Mouse (Mus musculus) MEL (cell line): Measurements from ENCODE around the gene Ankfy1. TPM values are rescaled to one million over a fixed set of nuclear protein-coding genes. Genes with fewer than 3 reads are reported as not detected.

Source experiments
- DNase-seq: peaks from one replicate; pipeline ENCODE4 v3.0.0; 2011; ENCODE audit warnings: low read depth, low spot score
- H3K27ac ChIP-seq: 2 replicates; pipeline ENCODE4 v1.5.1; 2012; ENCODE audit warnings: low read depth, mild to moderate bottlenecking, control low read depth, low read length, moderate library complexity; ENCODE audit not compliant: control insufficient read depth
- H3K27me3 ChIP-seq, 2 experiments: fragments of 150-350 bp in 1 of 2; sonication (generic) in 1 of 2; 2 replicates each; pipeline ENCODE4 v1.6.1; 2012; ENCODE audit warnings: low read length in 2 of 2, mild to moderate bottlenecking in 2 of 2, improper control_type of control experiment in 1 of 2, moderate library complexity in 1 of 2; ENCODE audit not compliant: insufficient read depth in 2 of 2, control insufficient read depth in 1 of 2
- H3K36me3 ChIP-seq, 2 experiments: 2 replicates each; pipeline ENCODE4 v1.6.1; 2012 to 2014; ENCODE audit warnings: low read length in 2 of 2, improper control_type of control experiment in 1 of 2, inconsistent platforms in 1 of 2, mild to moderate bottlenecking in 1 of 2; ENCODE audit not compliant: insufficient read depth in 2 of 2, control insufficient read depth in 1 of 2
- H3K4me1 ChIP-seq, 2 experiments: fragments of 150-350 bp in 1 of 2; sonication (generic) in 1 of 2; 2 replicates each; pipeline ENCODE4 v1.6.1; 2012; ENCODE audit warnings: low read length in 2 of 2, improper control_type of control experiment in 1 of 2, mild to moderate bottlenecking in 1 of 2; ENCODE audit not compliant: insufficient read depth in 2 of 2, control insufficient read depth in 1 of 2
- H3K4me3 ChIP-seq, 2 experiments: fragments of 150-350 bp in 1 of 2; sonication (generic) in 1 of 2; 2 replicates each; pipeline ENCODE4 v1.5.1; 2012; ENCODE audit warnings: low read depth in 2 of 2, low read length in 2 of 2, mild to moderate bottlenecking in 2 of 2, moderate library complexity in 2 of 2, control low read depth in 1 of 2, improper control_type of control experiment in 1 of 2; ENCODE audit not compliant: control insufficient read depth in 1 of 2, insufficient read depth in 1 of 2
- H3K79me2 ChIP-seq: 2 replicates; pipeline ENCODE4 v1.6.1; 2012; ENCODE audit warnings: mild to moderate bottlenecking, low read length, moderate library complexity; ENCODE audit not compliant: control insufficient read depth, poor library complexity, insufficient read depth
- H3K9ac ChIP-seq: 2 replicates; pipeline ENCODE4 v1.6.1; 2012; ENCODE audit warnings: low read depth, mild to moderate bottlenecking, control low read depth, low read length, moderate library complexity; ENCODE audit not compliant: control insufficient read depth, poor library complexity, severe bottlenecking
- H3K9me3 ChIP-seq: fragments of 150-350 bp; sonication (generic); replicated peaks from 2 replicates; pipeline ENCODE4 v1.6.1; 2012; ENCODE audit warnings: mild to moderate bottlenecking, low read length, improper control_type of control experiment, moderate library complexity; ENCODE audit not compliant: insufficient read depth
- BHLHE40 ChIP-seq: IDR thresholded peaks from 2 replicates; pipeline ENCODE4 v1.6.1; 2012; ENCODE audit warnings: low read depth, mild to moderate bottlenecking, inconsistent platforms, low read length, improper control_type of control experiment, borderline replicate concordance
- CHD1 ChIP-seq: IDR thresholded peaks from 2 replicates; pipeline ENCODE4 v1.6.1; 2012; ENCODE audit warnings: low read depth, mild to moderate bottlenecking, inconsistent platforms, low read length, improper control_type of control experiment
- CHD2 ChIP-seq: IDR thresholded peaks from 2 replicates; pipeline ENCODE4 v1.6.1; 2011; ENCODE audit warnings: low read length, improper control_type of control experiment
- CTCF ChIP-seq, 3 experiments: IDR thresholded peaks in 2 of 3; conservative IDR thresholded peaks in 1 of 3; 2 replicates each; pipeline ENCODE4 v1.5.1; 2011 to 2012; ENCODE audit warnings: low read length in 3 of 3, low read depth in 2 of 3, mild to moderate bottlenecking in 2 of 3, improper control_type of control experiment in 1 of 3, inconsistent platforms in 1 of 3, mixed read lengths in 1 of 3, moderate library complexity in 1 of 3; ENCODE audit not compliant: control insufficient read depth in 1 of 3, insufficient read depth in 1 of 3, poor library complexity in 1 of 3, severe bottlenecking in 1 of 3
- E2F4 ChIP-seq: IDR thresholded peaks from 2 replicates; pipeline ENCODE4 v1.6.1; 2011; ENCODE audit warnings: low read depth, low read length, improper control_type of control experiment, borderline replicate concordance
- ELF1 ChIP-seq: IDR thresholded peaks from 2 replicates; pipeline ENCODE4 v1.6.1; 2014; ENCODE audit warnings: low read depth, mild to moderate bottlenecking, inconsistent platforms, low read length, improper control_type of control experiment, moderate library complexity
- EP300 ChIP-seq, 2 experiments: IDR thresholded peaks; 2 replicates each; pipeline ENCODE4 v1.6.1; 2011; ENCODE audit warnings: improper control_type of control experiment in 2 of 2, low read length in 2 of 2, low read depth in 1 of 2, mild to moderate bottlenecking in 1 of 2
- GABPA ChIP-seq: IDR thresholded peaks from 2 replicates; pipeline ENCODE4 v1.6.1; 2012; ENCODE audit warnings: low read depth, mild to moderate bottlenecking, inconsistent platforms, low read length, improper control_type of control experiment, moderate library complexity
- GATA1 ChIP-seq: IDR thresholded peaks from 2 replicates; pipeline ENCODE4 v1.6.1; 2011; ENCODE audit warnings: low read depth, low read length, improper control_type of control experiment
- HCFC1 ChIP-seq: IDR thresholded peaks from 2 replicates; pipeline ENCODE4 v1.6.1; 2012; ENCODE audit warnings: low read depth, mild to moderate bottlenecking, inconsistent platforms, low read length, improper control_type of control experiment, moderate library complexity
- JUND ChIP-seq: IDR thresholded peaks from 2 replicates; pipeline ENCODE4 v1.6.1; 2011; ENCODE audit warnings: low read depth, mild to moderate bottlenecking, improper control_type of control experiment, low read length
- KAT2A ChIP-seq: conservative IDR thresholded peaks from 2 replicates; pipeline ENCODE4 v1.6.1; 2012; ENCODE audit warnings: low read depth, low read length, improper control_type of control experiment, inconsistent platforms
- MAFK ChIP-seq: IDR thresholded peaks from 2 replicates; pipeline ENCODE4 v1.6.1; 2011; ENCODE audit warnings: low read depth, mild to moderate bottlenecking, low read length, improper control_type of control experiment, borderline replicate concordance
- MAZ ChIP-seq: IDR thresholded peaks from 2 replicates; pipeline ENCODE4 v1.6.1; 2012; ENCODE audit warnings: low read depth, mild to moderate bottlenecking, inconsistent platforms, low read length, improper control_type of control experiment
- MEF2A ChIP-seq: IDR thresholded peaks from 2 replicates; pipeline ENCODE4 v1.6.1; 2014; ENCODE audit warnings: low read depth, mild to moderate bottlenecking, inconsistent platforms, low read length, improper control_type of control experiment; ENCODE audit not compliant: poor library complexity, insufficient replicate concordance, severe bottlenecking; ENCODE audit errors: extremely low read depth
- MYC ChIP-seq: IDR thresholded peaks from 2 replicates; pipeline ENCODE4 v1.6.1; 2011; ENCODE audit warnings: low read depth, mild to moderate bottlenecking, low read length, improper control_type of control experiment, moderate library complexity
- NELFE ChIP-seq: IDR thresholded peaks from 2 replicates; pipeline ENCODE4 v1.6.1; 2011; ENCODE audit warnings: low read depth, low read length, improper control_type of control experiment
- NRF1 ChIP-seq: IDR thresholded peaks from 2 replicates; pipeline ENCODE4 v1.6.1; 2014; ENCODE audit warnings: low read depth, mild to moderate bottlenecking, inconsistent platforms, low read length, improper control_type of control experiment, moderate library complexity; ENCODE audit not compliant: poor library complexity, insufficient read depth, severe bottlenecking
- POLR2AphosphoS2 ChIP-seq: IDR thresholded peaks from 2 replicates; pipeline ENCODE4 v1.6.1; 2011; ENCODE audit warnings: low read length, improper control_type of control experiment
- RCOR1 ChIP-seq: IDR thresholded peaks from 2 replicates; pipeline ENCODE4 v1.6.1; 2012; ENCODE audit warnings: low read depth, mild to moderate bottlenecking, inconsistent platforms, low read length, improper control_type of control experiment
- SMC3 ChIP-seq: IDR thresholded peaks from 2 replicates; pipeline ENCODE4 v1.6.1; 2011; ENCODE audit warnings: low read depth, low read length, improper control_type of control experiment
- TAL1 ChIP-seq: IDR thresholded peaks from 2 replicates; pipeline ENCODE4 v1.6.1; 2012; ENCODE audit warnings: mild to moderate bottlenecking, inconsistent platforms, low read length, moderate library complexity, mixed read lengths
- TBP ChIP-seq: IDR thresholded peaks from 2 replicates; pipeline ENCODE4 v1.8.0; 2011; ENCODE audit warnings: low read depth, low read length, improper control_type of control experiment
- TCF12 ChIP-seq: IDR thresholded peaks from 2 replicates; pipeline ENCODE4 v1.6.1; 2014; ENCODE audit warnings: low read depth, mild to moderate bottlenecking, inconsistent platforms, low read length, improper control_type of control experiment, moderate library complexity
- UBTF ChIP-seq: IDR thresholded peaks from 2 replicates; pipeline ENCODE4 v1.6.1; 2012; ENCODE audit warnings: low read depth, mild to moderate bottlenecking, inconsistent platforms, low read length, improper control_type of control experiment, moderate library complexity, borderline replicate concordance; ENCODE audit not compliant: insufficient read depth
- USF1 ChIP-seq: IDR thresholded peaks from 2 replicates; pipeline ENCODE4 v1.6.1; 2014; ENCODE audit warnings: low read depth, mild to moderate bottlenecking, inconsistent platforms, low read length, improper control_type of control experiment, moderate library complexity
- USF2 ChIP-seq, 2 experiments: IDR thresholded peaks; 2 replicates each; pipeline ENCODE4 v1.6.1; 2011 to 2012; ENCODE audit warnings: improper control_type of control experiment in 2 of 2, low read length in 2 of 2, borderline replicate concordance in 1 of 2, inconsistent platforms in 1 of 2, low read depth in 1 of 2, mild to moderate bottlenecking in 1 of 2; ENCODE audit not compliant: insufficient read depth in 1 of 2
- ZKSCAN1 ChIP-seq: IDR thresholded peaks from 2 replicates; pipeline ENCODE4 v1.6.1; 2012; ENCODE audit warnings: low read depth, mild to moderate bottlenecking, inconsistent platforms, low read length, improper control_type of control experiment, moderate library complexity
- ZNF384 ChIP-seq: IDR thresholded peaks from 2 replicates; pipeline ENCODE4 v1.6.1; 2012; ENCODE audit warnings: low read depth, mild to moderate bottlenecking, inconsistent platforms, low read length, improper control_type of control experiment
- polyA plus RNA-seq, 2 experiments: library from polyadenylated mRNA; stranded (reverse) in 1 of 2; unstranded in 1 of 2; fragments of >175 nt in 1 of 2; fragments of >200 nt in 1 of 2; gene quantifications; 2 replicates each; pipeline versions ENCODE4 v1.2.1 to v1.2.4; 2012; ENCODE audit warnings: low replicate concordance in 2 of 2, low read depth in 1 of 2; ENCODE audit not compliant: insufficient read length in 2 of 2, insufficient read depth in 1 of 2, missing spikeins in 1 of 2
- total RNA-seq: library from RNA; depleted of rRNA; stranded (reverse); fragments of 300-350 nt; gene quantifications from 2 replicates; pipeline ENCODE4 v1.2.3, GENCODE M21; 2012

Gene Ankfy1
- total and polyA plus RNA-seq, 3 experiments, result 60.6 to 153 (median 148) TPM

DNA sequence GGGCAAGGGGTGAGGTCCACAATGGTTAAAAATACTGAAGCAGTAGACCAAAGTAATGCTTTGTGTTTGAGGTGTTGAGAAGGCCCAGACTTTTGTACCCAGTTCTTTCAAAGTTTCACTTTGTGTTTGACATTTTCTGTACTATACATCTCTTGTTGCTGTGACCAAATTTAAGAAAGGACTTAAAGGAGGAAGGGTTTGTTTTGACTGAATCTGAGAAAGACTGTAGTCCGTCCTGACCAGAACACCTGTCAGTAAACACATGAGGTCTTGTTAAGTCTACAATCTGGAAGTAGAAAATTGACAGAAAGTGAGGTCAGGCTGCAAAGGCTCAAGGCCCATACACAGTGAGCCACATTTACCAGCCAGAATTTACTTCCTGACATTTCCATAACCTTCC, 127.1 kb downstream of the Ankfy1 start:
- Histone ChIP-seq H3K4me3 (no peak overlapping the region), H3K9ac (no peak overlapping the region), H3K27ac (no peak overlapping the region), H3K79me2 (no peaks in the 10 kb centered on the region; the same call in 1 of the 2 replicates), H3K27me3 (no peaks in the 10 kb centered on the region), H3K9me3 (no peaks in the 10 kb centered on the region), H3K36me3 (peaks cover 0 to 27% of the 10 kb centered on the region in 2 experiments; a peak in 2 of 4 replicates), H3K4me1 (no peaks in the 10 kb centered on the region)
- DNase-seq, result no peak
- TF ChIP-seq USF1, result no peak
- TF ChIP-seq GABPA, result no peak
- TF ChIP-seq USF2 (IDR thresholded peaks at IDR 0.05; ENCODE audit: borderline replicate concordance in 1 of 2, insufficient read depth in 1 of 2, low read depth in 1 of 2, low read length in 2 of 2), result no peak
- no peak for TF ChIP-seq ELF1
- TF ChIP-seq SMC3, result no peak
- TF ChIP-seq NRF1, result no peak
- no peak for TF ChIP-seq MAZ
- no peak for TF ChIP-seq ZKSCAN1
- no peak for TF ChIP-seq E2F4
- no peak for TF ChIP-seq ZNF384
- TF ChIP-seq BHLHE40, result no peak
- TF ChIP-seq MYC, result no peak
- no peak for TF ChIP-seq EP300 (IDR thresholded peaks at IDR 0.05; ENCODE audit: low read depth in 1 of 2, low read length in 2 of 2)
- TF ChIP-seq HCFC1, result no peak
- TF ChIP-seq POLR2AphosphoS2, result no peak
- TF ChIP-seq MAFK, result no peak
- TF ChIP-seq GATA1, result no peak
- TF ChIP-seq MEF2A, result no peak
- no peak for TF ChIP-seq TBP

- H3K4me1 ChIP-seq, result no peaks in the 10 kb centered on the region
- peaks cover 0 to 30% of the 10 kb centered on the region in 2 experiments; a peak in 2 of 4 replicates for H3K36me3 ChIP-seq
- H3K27me3 ChIP-seq, result no peaks in the 10 kb centered on the region
- no peak overlapping the region for H3K4me3 ChIP-seq
- H3K27ac ChIP-seq, result no peak overlapping the region
- DNase-seq, result no peak
- TF ChIP-seq JUND, result no peak
- no peak for TF ChIP-seq CHD2
- TF ChIP-seq HCFC1, result no peak
- TF ChIP-seq KAT2A, result no peak
- TF ChIP-seq E2F4, result no peak
- no peak for TF ChIP-seq CHD1
- TF ChIP-seq EP300 (IDR thresholded peaks at IDR 0.05; ENCODE audit: low read depth in 1 of 2, low read length in 2 of 2), result no peak
- no peak for TF ChIP-seq BHLHE40
- no peak for TF ChIP-seq TCF12
- TF ChIP-seq ELF1, result no peak
- TF ChIP-seq UBTF, result no peak
- TF ChIP-seq NELFE, result no peak
- TF ChIP-seq MAFK, result no peak
- no peak for TF ChIP-seq NRF1
- no peak for TF ChIP-seq RCOR1
- TF ChIP-seq CTCF (IDR thresholded peaks at IDR 0.05 in 2 of 3, conservative IDR thresholded peaks at IDR 0.05 in 1 of 3; ENCODE audit: control insufficient read depth in 1 of 3, insufficient read depth in 1 of 3, low read depth in 2 of 3, low read length in 3 of 3, poor library complexity in 1 of 3, severe bottlenecking in 1 of 3), result no peak
- TF ChIP-seq TAL1, result no peak
- H3K9ac ChIP-seq, result no peak overlapping the region
- H3K79me2 ChIP-seq, result no peaks in the 10 kb centered on the region; the same call in 1 of the 2 replicates
- no peaks in the 10 kb centered on the region for H3K9me3 ChIP-seq
Measured at GRCm38 (mm10) chr11:72818067-72818466, 128.3 kb downstream of the Ankfy1 start.
